Mouse (Mus musculus): ENCODE data around the gene Ppil6. TPM values are rescaled to one million over a fixed set of nuclear protein-coding genes. Genes with fewer than 3 reads are reported as not detected.

The Ppil6 gene
- polyA plus RNA-seq, 1 experiment from 2014 or later: 1.8 TPM

DNA sequence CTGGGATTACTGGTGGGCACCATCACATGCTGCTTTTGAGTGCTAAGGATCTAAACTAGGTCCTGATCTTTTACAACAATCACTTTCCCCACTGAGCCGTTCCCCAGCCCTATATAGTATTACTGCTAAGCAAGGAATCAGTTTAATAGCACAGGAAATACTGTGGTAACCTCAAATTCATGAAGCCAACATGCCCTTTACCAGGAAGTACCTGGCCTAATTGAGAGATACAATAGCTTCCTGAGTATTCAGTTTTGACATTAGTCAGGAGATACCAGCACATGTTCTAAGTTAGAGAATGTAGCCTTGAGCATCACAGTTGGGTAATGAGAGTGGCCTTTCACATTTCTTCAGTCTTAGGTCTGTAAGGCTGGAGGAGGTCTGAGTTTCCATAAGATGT, 46.5 kb downstream of the Ppil6 start:
- ATAC-seq (ENCODE audit: insufficient number of reproducible peaks, insufficient read depth, low FRiP score, low read depth): no peak
- 98% methylated on average over 1 of the region's 1 CpGs for WGBS

GRCm38 (mm10) chr10:41537226-41537982, 47.2 kb downstream of the Ppil6 start:
- WGBS: 91% methylated on average over 4 of the region's 4 CpGs
- Histone ChIP-seq H3K9ac (ENCODE audit: low read length) (no peak overlapping the region), H3K27ac (replicated peaks in 1 of 2; ENCODE audit: control insufficient read depth in 1 of 2, insufficient read depth in 1 of 2, low read depth in 2 of 2, low read length in 2 of 2) (no peak overlapping the region), H3K9me3 (ENCODE audit: control insufficient read depth, low read length) (no peaks in the 10 kb centered on the region), H3K4me2 (ENCODE audit: low read length) (no peak overlapping the region), H3K4me3 (ENCODE audit: control insufficient read depth in 1 of 2, insufficient read depth in 1 of 2, low read depth in 1 of 2, low read length in 2 of 2) (no peak overlapping the region), H3K4me1 (ENCODE audit: control insufficient read depth in 2 of 2, insufficient read depth in 2 of 2, low read length in 2 of 2) (no peaks in the 10 kb centered on the region), H3K27me3 (ENCODE audit: control insufficient read depth, insufficient read depth, low read length) (no peaks in the 10 kb centered on the region), H3K36me3 (ENCODE audit: control insufficient read depth, insufficient read depth, low read length) (peaks cover 58% of the 10 kb centered on the region)
- ATAC-seq (ENCODE audit: insufficient number of reproducible peaks, insufficient read depth, low FRiP score, low read depth): no peak

More for the DNA sequence above, 46.5 kb downstream of the Ppil6 start:
- H3K27me3 ChIP-seq (ENCODE audit: control insufficient read depth, insufficient read depth, low read length): no peaks in the 10 kb centered on the region
- H3K27ac ChIP-seq (replicated peaks in 1 of 2; ENCODE audit: control insufficient read depth in 1 of 2, insufficient read depth in 1 of 2, low read depth in 2 of 2, low read length in 2 of 2): no peak overlapping the region
- H3K9ac ChIP-seq (ENCODE audit: low read length): no peak overlapping the region
- H3K4me2 ChIP-seq (ENCODE audit: low read length): no peak overlapping the region
- no peak overlapping the region for H3K4me3 ChIP-seq (ENCODE audit: control insufficient read depth in 1 of 2, insufficient read depth in 1 of 2, low read depth in 1 of 2, low read length in 2 of 2)
- H3K4me1 ChIP-seq (ENCODE audit: control insufficient read depth in 2 of 2, insufficient read depth in 2 of 2, low read length in 2 of 2): no peaks in the 10 kb centered on the region
- peaks cover 59% of the 10 kb centered on the region for H3K36me3 ChIP-seq (ENCODE audit: control insufficient read depth, insufficient read depth, low read length)
- H3K9me3 ChIP-seq (ENCODE audit: control insufficient read depth, low read length): no peaks in the 10 kb centered on the region

DNA sequence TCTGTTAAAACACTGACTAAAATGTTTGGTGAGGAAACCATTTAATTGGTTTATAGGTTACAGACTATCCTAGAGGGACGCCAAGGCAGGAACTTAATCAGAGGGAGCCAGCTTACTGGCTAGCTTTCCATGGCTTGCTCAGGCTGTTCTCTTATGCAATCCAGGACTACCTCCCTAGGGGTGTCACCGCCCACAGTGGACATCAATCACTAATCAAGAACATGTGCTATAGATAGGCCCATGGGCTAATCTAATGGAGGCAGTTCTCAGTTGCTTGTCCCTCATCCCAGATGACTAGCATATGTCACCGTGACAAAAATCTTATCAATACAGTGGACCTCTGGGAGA, 47.7 kb downstream of the Ppil6 start:
- Histone ChIP-seq H3K27me3 (ENCODE audit: control insufficient read depth, insufficient read depth, low read length) (no peaks in the 10 kb centered on the region), H3K9ac (ENCODE audit: low read length) (no peak overlapping the region), H3K4me2 (ENCODE audit: low read length) (no peak overlapping the region), H3K4me1 (ENCODE audit: control insufficient read depth in 2 of 2, insufficient read depth in 2 of 2, low read length in 2 of 2) (no peaks in the 10 kb centered on the region), H3K9me3 (ENCODE audit: control insufficient read depth, low read length) (no peaks in the 10 kb centered on the region), H3K36me3 (ENCODE audit: control insufficient read depth, insufficient read depth, low read length) (peaks cover 52% of the 10 kb centered on the region), H3K27ac (replicated peaks in 1 of 2; ENCODE audit: control insufficient read depth in 1 of 2, insufficient read depth in 1 of 2, low read depth in 2 of 2, low read length in 2 of 2) (no peak overlapping the region), H3K4me3 (ENCODE audit: control insufficient read depth in 1 of 2, insufficient read depth in 1 of 2, low read depth in 1 of 2, low read length in 2 of 2) (no peak overlapping the region)
- WGBS: 92% methylated on average over 3 of the region's 3 CpGs
- ATAC-seq (ENCODE audit: insufficient number of reproducible peaks, insufficient read depth, low FRiP score, low read depth): no peak

- H3K4me2 ChIP-seq (ENCODE audit: low read length): no peak overlapping the region
- no peak for ATAC-seq (ENCODE audit: insufficient number of reproducible peaks, insufficient read depth, low FRiP score, low read depth)
- H3K9me3 ChIP-seq (ENCODE audit: control insufficient read depth, low read length): no peaks in the 10 kb centered on the region
- peaks cover 42% of the 10 kb centered on the region for H3K36me3 ChIP-seq (ENCODE audit: control insufficient read depth, insufficient read depth, low read length)
- H3K4me1 ChIP-seq (ENCODE audit: control insufficient read depth in 2 of 2, insufficient read depth in 2 of 2, low read length in 2 of 2): no peaks in the 10 kb centered on the region
- WGBS: 92% methylated on average over 4 of the region's 4 CpGs
- no peak overlapping the region for H3K9ac ChIP-seq (ENCODE audit: low read length)
- H3K4me3 ChIP-seq (ENCODE audit: control insufficient read depth in 1 of 2, insufficient read depth in 1 of 2, low read depth in 1 of 2, low read length in 2 of 2): no peak overlapping the region
- H3K27me3 ChIP-seq (ENCODE audit: control insufficient read depth, insufficient read depth, low read length): no peaks in the 10 kb centered on the region
- H3K27ac ChIP-seq (replicated peaks in 1 of 2; ENCODE audit: control insufficient read depth in 1 of 2, insufficient read depth in 1 of 2, low read depth in 2 of 2, low read length in 2 of 2): no peak overlapping the region
Measured at GRCm38 (mm10) chr10:41538986-41539385, 48.7 kb downstream of the Ppil6 start.

DNA sequence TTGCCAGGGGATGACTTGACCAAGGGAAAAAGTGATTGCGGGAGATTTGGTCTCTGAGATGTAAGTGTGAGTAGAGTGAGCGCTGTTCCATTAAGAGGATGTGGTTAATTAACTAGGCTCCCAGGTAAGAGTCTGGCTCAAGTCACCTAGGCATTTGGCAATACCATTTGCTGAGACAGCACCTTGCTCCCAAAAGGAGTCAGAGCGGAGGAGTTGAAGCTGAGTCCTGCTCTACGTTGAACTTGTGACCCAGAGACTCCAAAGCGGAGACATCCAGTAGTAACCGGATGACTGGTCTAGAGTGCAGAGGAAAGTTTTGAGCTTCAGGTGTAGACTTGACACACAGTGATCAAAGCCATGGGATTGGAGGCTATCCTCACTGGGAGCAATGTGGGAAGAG, 51.8 kb downstream of the Ppil6 start:
- 94% methylated on average over 6 of the region's 6 CpGs for WGBS
- ATAC-seq (ENCODE audit: insufficient number of reproducible peaks, insufficient read depth, low FRiP score, low read depth): no peak
- no peaks in the 10 kb centered on the region for H3K9me3 ChIP-seq (ENCODE audit: control insufficient read depth, low read length)
- peaks cover 15% of the 10 kb centered on the region for H3K36me3 ChIP-seq (ENCODE audit: control insufficient read depth, insufficient read depth, low read length)
- no peak overlapping the region for H3K9ac ChIP-seq (ENCODE audit: low read length)
- H3K4me3 ChIP-seq (ENCODE audit: control insufficient read depth in 1 of 2, insufficient read depth in 1 of 2, low read depth in 1 of 2, low read length in 2 of 2): no peak overlapping the region
- H3K27me3 ChIP-seq (ENCODE audit: control insufficient read depth, insufficient read depth, low read length): no peaks in the 10 kb centered on the region
- H3K4me2 ChIP-seq (ENCODE audit: low read length): no peak overlapping the region
- H3K4me1 ChIP-seq (ENCODE audit: control insufficient read depth in 2 of 2, insufficient read depth in 2 of 2, low read length in 2 of 2): peaks cover 0 to 12% of the 10 kb centered on the region in 2 experiments; a peak in 3 of 4 replicates
- no peak overlapping the region for H3K27ac ChIP-seq (replicated peaks in 1 of 2; ENCODE audit: control insufficient read depth in 1 of 2, insufficient read depth in 1 of 2, low read depth in 2 of 2, low read length in 2 of 2)

DNA sequence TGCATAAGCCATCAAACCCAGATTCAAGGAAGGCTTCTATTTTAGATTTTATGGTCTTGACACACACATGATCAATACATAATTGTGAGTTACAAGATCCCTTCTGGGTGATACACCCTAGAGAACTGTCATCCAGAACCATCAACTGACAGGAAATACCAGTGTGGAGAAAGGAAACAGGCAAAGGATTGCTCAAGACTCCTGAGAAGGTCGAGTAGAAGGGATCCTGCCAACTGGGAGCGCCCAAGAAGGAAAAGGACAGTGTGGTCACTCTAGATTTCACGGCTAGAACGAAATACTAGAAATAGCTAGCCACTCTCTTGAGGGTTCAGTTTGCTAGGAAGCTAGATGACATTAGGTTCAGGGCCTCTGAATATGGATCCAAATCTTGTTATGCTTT, 53.2 kb downstream of the Ppil6 start:
- 77% methylated on average over 4 of the region's 4 CpGs for WGBS
- Histone ChIP-seq H3K27ac (replicated peaks in 1 of 2; ENCODE audit: control insufficient read depth in 1 of 2, insufficient read depth in 1 of 2, low read depth in 2 of 2, low read length in 2 of 2) (no peak overlapping the region), H3K4me2 (ENCODE audit: low read length) (no peak overlapping the region), H3K9ac (ENCODE audit: low read length) (no peak overlapping the region), H3K4me3 (ENCODE audit: control insufficient read depth in 1 of 2, insufficient read depth in 1 of 2, low read depth in 1 of 2, low read length in 2 of 2) (no peak overlapping the region), H3K27me3 (ENCODE audit: control insufficient read depth, insufficient read depth, low read length) (no peaks in the 10 kb centered on the region), H3K4me1 (ENCODE audit: control insufficient read depth in 2 of 2, insufficient read depth in 2 of 2, low read length in 2 of 2) (peaks cover 0 to 12% of the 10 kb centered on the region in 2 experiments; a peak in 3 of 4 replicates), H3K9me3 (ENCODE audit: control insufficient read depth, low read length) (peaks cover under 1% of the 10 kb centered on the region; the same call in 1 of the 2 replicates), H3K36me3 (ENCODE audit: control insufficient read depth, insufficient read depth, low read length) (peaks cover 4% of the 10 kb centered on the region; the same call in 1 of the 2 replicates)
- ATAC-seq (ENCODE audit: insufficient number of reproducible peaks, insufficient read depth, low FRiP score, low read depth): no peak

DNA sequence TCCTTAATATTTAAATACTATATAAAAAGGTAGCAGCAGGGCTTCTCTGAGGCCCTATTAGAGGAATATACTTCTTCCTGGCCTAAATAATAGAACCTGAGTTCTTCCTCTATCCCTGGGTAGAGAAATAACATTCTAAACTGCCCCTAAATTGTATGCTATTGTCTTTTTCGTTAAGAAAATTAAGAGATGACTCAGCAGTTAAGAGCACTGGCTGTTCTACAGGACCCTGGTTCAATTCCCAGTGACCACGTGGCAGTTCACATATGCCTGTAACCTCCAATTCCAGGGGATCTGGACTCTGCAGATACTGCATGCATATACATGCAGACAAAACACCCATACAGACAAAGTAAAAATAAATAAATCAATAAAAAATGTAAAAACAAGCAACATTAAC, 53.6 kb downstream of the Ppil6 start:
- H3K4me1 ChIP-seq (ENCODE audit: control insufficient read depth in 2 of 2, insufficient read depth in 2 of 2, low read length in 2 of 2): peaks cover 0 to 12% of the 10 kb centered on the region in 2 experiments; a peak in 3 of 4 replicates
- no peaks in the 10 kb centered on the region for H3K27me3 ChIP-seq (ENCODE audit: control insufficient read depth, insufficient read depth, low read length)
- H3K27ac ChIP-seq (replicated peaks in 1 of 2; ENCODE audit: control insufficient read depth in 1 of 2, insufficient read depth in 1 of 2, low read depth in 2 of 2, low read length in 2 of 2): no peak overlapping the region
- ATAC-seq (ENCODE audit: insufficient number of reproducible peaks, insufficient read depth, low FRiP score, low read depth): no peak
- no peak overlapping the region for H3K9ac ChIP-seq (ENCODE audit: low read length)
- peaks cover 3% of the 10 kb centered on the region; the same call in 1 of the 2 replicates for H3K9me3 ChIP-seq (ENCODE audit: control insufficient read depth, low read length)
- 63% methylated on average over 2 of the region's 2 CpGs for WGBS
- no peak overlapping the region for H3K4me3 ChIP-seq (ENCODE audit: control insufficient read depth in 1 of 2, insufficient read depth in 1 of 2, low read depth in 1 of 2, low read length in 2 of 2)
- peaks cover 4% of the 10 kb centered on the region; the same call in 1 of the 2 replicates for H3K36me3 ChIP-seq (ENCODE audit: control insufficient read depth, insufficient read depth, low read length)
- no peak overlapping the region for H3K4me2 ChIP-seq (ENCODE audit: low read length)
